Comparison of ENCODE assay signal across 8 mouse cellular contexts in genomic region chr17:80096043-80096719, GRCm38 (mm10). TPM values are rescaled to one million over a fixed set of nuclear protein-coding genes. Genes with fewer than 3 reads are reported as not detected.
A peak's percentile ranks its signal among the peaks of the same experiment; 100 is the strongest.
DNase-seq lines count a peak whose midpoint lies in the region; ATAC-seq lines count a peak whose summit lies in the region.

No protein-coding gene starts in this region.

- no peaks in the 10 kb centered on the region for H3K9me3 ChIP-seq in intestine, embryonic 15.5 days
- 0 out of 2 replicates have a peak, but pooled peaks cover 3% of the 10 kb centered on the region for H3K9me3 ChIP-seq in megakaryocyte, embryonic 14.5 days

- peak; percentile 54 for ATAC-seq in activated CD4-positive, CD25-positive, alpha-beta regulatory T cell, adult 4 months
- ATAC-seq in granulocyte monocyte progenitor cell, adult 5-6 weeks (replicated peaks; ENCODE audit: poor library complexity, severe bottlenecking), result peak; percentile 72
- ATAC-seq in intestine, embryonic 15.5 days, result peak; percentile 90

- peak overlapping the region; percentile 52 for H3K4me2 ChIP-seq in intestine, embryonic 15.5 days (replicated peaks)

- intact Hi-C loops in left cerebral cortex, postnatal 25 days (cut with DNase I), result no loop called here

- peaks cover 9% of the 10 kb centered on the region; the same call in 1 of the 2 replicates for H3K4me1 ChIP-seq in intestine, embryonic 15.5 days (replicated peaks)
- H3K4me1 ChIP-seq in megakaryocyte, embryonic 14.5 days, result peaks cover 4% of the 10 kb centered on the region

- 11% methylated on average over 20 of the region's 20 CpGs for WGBS in intestine, embryonic 15.5 days

- H3K36me3 ChIP-seq in intestine, embryonic 15.5 days, result no peaks in the 10 kb centered on the region
- H3K36me3 ChIP-seq in megakaryocyte, embryonic 14.5 days (replicated peaks; ENCODE audit: low read length), result no peaks in the 10 kb centered on the region

- no peak overlapping the region for H3K27ac ChIP-seq in intestine, embryonic 15.5 days

- H3K27me3 ChIP-seq in intestine, embryonic 15.5 days (replicated peaks), result no peaks in the 10 kb centered on the region
- peaks cover 11% of the 10 kb centered on the region for H3K27me3 ChIP-seq in megakaryocyte, embryonic 14.5 days (replicated peaks)

- peak overlapping the region; percentile 19 for H3K4me3 ChIP-seq in intestine, embryonic 15.5 days (replicated peaks)
- H3K4me3 ChIP-seq in megakaryocyte, embryonic 14.5 days (replicated peaks), result peak overlapping the region; percentile 1

- DNase-seq in embryo, embryonic 10 days (ENCODE audit: low spot score), result peak; percentile 86
- DNase-seq in left cerebral cortex, postnatal 25 days (ENCODE audit: low spot score in 2 of 2), result peak; percentile 42 to 61
- peak; percentile 47 for DNase-seq in right cerebral cortex, adult 18-20 months
- no peak for DNase-seq in MN1 (ENCODE audit: low spot score)

- H3K9ac ChIP-seq in intestine, embryonic 15.5 days, result peak overlapping the region; percentile 14; the same call in 1 of the 2 replicates

RNA-seq across cellular contexts. Expression of gene Galm, which starts 31.1 kb away (rescaled TPM):
- 10 to 100 TPM; 33.3 to 40.7 TPM for polyA plus RNA-seq in activated CD4-positive, CD25-positive, alpha-beta regulatory T cell, adult 4 months (2017; shearing (Covaris generic))
- total RNA-seq in granulocyte monocyte progenitor cell, adult 5-6 weeks (2014; fragmentation: Nextera tagmentation), result 6.1 and 12.2 TPM in 2 replicates
- 4.0 and 5.3 TPM in 2 replicates for total RNA-seq in granulocyte monocyte progenitor cell, adult 5-6 weeks (2017)
- polyA plus RNA-seq in intestine, embryonic 15.5 days (2015; fragmentation: Nextera tagmentation; extraction: Ambion mirVana), result 67.2 and 71.1 TPM in 2 replicates
- total RNA-seq in left cerebral cortex, postnatal 25 days (2021), result 1 to 10 TPM; 1.8 to 2.2 TPM
- 0.17 TPM in 1 of 2 replicates, not detected in the other for polyA plus RNA-seq in megakaryocyte, embryonic 14.5 days (2012; ENCODE audit: insufficient read depth, low replicate concordance)

RNA-seq across cellular contexts. Expression of gene Hnrnpll, which starts 34.0 kb away (rescaled TPM):
- polyA plus RNA-seq in activated CD4-positive, CD25-positive, alpha-beta regulatory T cell, adult 4 months (2017; shearing (Covaris generic)), result 10 to 100 TPM; 22.2 to 32.4 TPM
- 66.9 and 88.2 TPM in 2 replicates for total RNA-seq in granulocyte monocyte progenitor cell, adult 5-6 weeks (2014; fragmentation: Nextera tagmentation)
- total RNA-seq in granulocyte monocyte progenitor cell, adult 5-6 weeks (2017), result 61.4 and 71.8 TPM in 2 replicates
- 50.0 and 56.5 TPM in 2 replicates for polyA plus RNA-seq in intestine, embryonic 15.5 days (2015; fragmentation: Nextera tagmentation; extraction: Ambion mirVana)
- total RNA-seq in left cerebral cortex, postnatal 25 days (2021), result 10 to 100 TPM; 55.4 to 63.6 TPM
- 10.4 and 16.8 TPM in 2 replicates for polyA plus RNA-seq in megakaryocyte, embryonic 14.5 days (2012; ENCODE audit: insufficient read depth, low replicate concordance)

Comparison
In these comparisons a context has a peak if more than half of its experiments do, and no peak if none do; other contexts are left out.
1. RNA of gene Galm, which starts 31.1 kb away (polyA plus RNA-seq): 67.2 to 71.1 TPM in intestine, embryonic 15.5 days and 33.3 to 40.7 TPM in activated CD4-positive, CD25-positive, alpha-beta regulatory T cell, adult 4 months; 0.17 TPM in megakaryocyte, embryonic 14.5 days; every median in the first group is over 10 times any median in the second.
2. Peak in every context shown above with its lines, with median percentiles within 50 percentile points of each other: ATAC-seq.